Mouse (Mus musculus): ENCODE results near the gene Csrp3.

Csrp3 gene

DNA sequence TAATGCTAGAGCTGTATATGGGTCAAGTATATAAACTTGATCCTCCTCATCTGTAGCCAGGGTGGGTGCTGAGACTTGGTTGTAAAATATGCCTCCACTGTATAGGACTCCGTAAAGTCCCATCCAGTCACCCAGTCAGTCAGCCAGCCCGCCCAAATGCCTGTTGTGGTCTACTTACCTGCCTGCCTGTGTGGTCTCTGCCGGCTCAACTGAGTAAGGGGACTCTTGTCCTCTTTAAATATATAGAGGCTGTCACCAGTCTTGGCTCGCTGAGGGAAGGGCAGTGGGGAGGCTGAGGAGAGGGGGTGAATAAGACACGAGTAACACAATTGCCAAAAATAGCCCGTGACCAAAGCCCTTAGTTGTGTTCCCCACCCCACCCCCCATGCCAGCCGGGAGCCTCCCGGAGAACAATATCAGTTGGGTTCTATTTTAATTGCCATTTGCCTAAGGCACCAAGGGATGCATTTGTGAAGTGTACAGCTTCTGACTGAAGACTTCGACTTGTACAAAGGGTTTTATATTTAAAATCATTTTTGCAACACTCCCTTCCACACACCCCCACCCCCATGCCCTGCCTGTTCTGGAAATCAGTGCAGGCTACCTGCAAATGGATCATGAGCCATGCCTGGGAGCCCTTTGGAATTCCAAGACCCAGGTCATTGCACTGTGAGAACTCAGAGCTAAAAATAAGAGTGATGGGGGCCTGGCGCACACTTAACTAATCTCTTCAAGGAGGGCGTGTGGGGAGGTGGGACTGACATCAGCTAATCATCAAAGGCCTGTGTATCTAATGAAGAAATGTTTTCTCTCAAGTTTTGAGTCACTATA is at the start of gene Csrp3:
Gene Csrp3, minus strand, starts transcription at position 214 of the 831 bp plus-strand sequence.
- no peak for DNase-seq (ENCODE audit: low spot score)

DNA sequence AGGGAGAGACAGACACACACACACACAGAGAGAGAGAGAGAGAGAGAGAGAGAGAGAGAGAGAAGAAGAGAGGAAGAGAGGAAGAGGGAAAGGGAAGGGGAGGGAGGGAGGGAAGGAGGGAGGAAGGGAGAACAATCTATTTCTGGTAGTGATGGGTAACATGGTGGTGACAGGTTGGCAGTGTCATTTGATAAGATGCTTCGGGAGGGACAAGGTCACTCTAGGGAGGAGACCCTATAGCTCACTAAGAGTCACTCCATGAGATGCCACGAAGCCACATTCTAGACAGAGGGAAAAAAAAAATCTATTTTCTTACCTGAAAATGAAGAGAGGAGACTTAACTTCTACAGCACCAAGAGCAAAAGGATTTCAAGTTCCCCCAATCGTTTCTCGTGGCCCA is 48.2 kb upstream of the Csrp3 start:
- no peak for DNase-seq (ENCODE audit: low spot score)

DNA sequence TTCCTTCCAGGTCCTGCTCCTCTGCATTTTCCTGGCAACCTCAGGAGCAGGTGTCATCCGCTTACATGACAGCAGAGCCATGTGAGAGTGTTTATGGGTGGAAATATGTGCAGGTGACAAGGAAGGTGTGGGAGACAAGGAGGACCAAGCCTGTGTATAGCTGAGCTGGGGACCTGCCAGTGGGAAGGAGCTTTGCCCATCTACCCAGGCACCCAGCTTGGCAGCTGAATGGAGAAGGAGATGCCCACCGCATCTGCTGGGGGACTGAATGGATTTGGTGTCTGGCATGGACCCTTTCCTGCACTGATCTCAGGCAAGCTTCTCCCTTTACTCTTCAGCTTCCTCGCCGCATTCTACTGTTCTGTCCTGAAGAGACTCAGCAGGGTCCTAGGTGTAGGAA is 47.6 kb upstream of the Csrp3 start:
- no peak for DNase-seq (ENCODE audit: low spot score)

DNA sequence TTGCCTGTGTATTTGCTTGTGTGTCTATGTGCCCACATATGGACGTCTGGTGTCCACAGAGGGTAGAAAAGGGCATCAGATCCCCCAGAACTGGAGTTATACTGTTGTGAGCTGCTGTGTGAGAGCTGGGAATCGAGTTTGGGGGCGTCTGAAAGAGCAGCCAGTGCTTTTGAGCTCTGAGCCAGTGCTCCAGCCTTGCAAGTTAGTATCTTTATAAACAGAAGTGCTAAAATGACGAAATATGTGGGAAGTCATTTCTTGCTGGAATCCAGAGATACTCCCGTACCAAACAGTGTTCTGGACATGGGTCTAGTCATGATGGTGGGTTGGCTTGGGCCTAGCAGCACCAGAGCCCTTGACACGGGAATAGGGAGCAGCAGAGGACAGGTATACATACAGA is 46.9 kb upstream of the Csrp3 start:
- DNase-seq (ENCODE audit: low spot score): no peak

DNA sequence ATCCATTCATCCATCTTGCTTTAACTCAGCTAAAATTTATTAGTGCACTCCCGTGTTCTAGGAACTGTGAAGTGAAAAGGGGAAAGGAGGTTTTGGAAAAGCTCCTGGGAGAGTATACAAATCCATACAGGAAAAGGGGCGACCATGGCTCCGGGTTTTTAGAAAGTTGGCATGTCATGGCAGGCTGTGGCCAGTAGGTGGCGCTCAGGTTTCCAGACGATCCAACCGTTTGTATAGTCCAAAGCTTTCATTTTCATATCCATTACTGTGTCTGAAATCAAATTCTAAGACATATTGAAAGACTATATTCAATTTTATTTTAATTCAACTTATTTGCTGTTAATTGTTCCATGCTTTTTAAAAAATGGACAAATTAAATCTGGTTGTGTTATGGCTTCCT is 46.3 kb upstream of the Csrp3 start:
- DNase-seq (ENCODE audit: low spot score): no peak

DNA sequence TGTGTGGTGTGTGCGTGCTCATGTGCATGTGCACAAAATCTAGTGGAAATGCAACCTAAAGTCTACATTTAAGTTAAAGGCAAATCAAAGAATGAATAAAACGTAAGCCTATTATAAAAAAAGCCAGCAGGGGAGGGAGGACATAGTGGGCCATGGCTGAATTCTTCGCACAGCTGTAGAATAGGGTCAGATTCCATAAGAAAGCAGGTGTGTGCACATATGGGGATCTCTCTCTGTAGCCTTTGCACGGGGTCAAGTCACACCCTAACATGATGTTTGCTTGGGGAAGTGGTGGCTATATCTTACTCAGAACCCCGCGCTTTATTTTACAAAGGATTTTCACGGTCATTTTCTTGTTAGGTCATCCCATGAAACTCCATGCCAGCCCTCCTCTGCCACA is 45.3 kb upstream of the Csrp3 start:
- no peak for DNase-seq (ENCODE audit: low spot score)

DNA sequence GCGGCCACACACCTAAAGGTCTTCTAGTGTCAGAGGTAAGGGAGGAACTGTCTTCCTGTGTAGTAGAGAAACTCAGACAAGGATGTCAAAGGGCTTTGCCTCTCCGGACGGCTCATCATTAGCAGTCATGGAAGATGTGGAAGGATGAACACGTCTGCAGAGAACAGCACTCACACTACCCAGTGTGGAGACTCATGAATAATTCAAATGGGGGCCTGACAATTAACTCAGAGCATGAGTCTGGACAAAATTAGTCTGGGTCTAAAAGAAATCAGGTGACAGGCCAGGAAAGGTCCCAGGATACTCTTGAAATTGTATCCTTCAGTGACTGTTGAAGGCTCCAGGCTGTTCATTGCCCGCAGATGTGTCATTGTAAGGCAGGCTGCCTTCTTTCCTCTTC is 43.2 kb upstream of the Csrp3 start:
- no peak for DNase-seq (ENCODE audit: low spot score)

DNA sequence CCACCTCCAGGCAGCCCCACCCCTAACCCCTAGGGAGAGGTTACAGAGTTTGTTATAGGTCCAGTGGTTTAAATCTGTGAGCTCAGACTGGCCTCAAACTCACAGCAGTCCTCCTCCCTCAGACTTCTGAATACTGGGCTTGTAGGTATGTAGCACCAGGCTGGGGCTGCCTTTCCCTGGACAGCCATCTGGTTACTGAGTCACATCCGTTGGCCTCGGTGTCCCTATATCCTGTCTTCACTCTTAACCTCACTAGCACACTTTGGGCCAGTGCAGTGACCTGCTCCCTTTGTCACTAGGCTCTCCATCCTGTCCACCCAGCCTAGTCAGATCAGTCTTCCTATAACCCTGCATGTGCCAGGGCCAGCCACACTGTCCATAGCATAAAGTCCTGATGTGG is 40.9 kb upstream of the Csrp3 start:
- no peak for DNase-seq (ENCODE audit: low spot score)

DNA sequence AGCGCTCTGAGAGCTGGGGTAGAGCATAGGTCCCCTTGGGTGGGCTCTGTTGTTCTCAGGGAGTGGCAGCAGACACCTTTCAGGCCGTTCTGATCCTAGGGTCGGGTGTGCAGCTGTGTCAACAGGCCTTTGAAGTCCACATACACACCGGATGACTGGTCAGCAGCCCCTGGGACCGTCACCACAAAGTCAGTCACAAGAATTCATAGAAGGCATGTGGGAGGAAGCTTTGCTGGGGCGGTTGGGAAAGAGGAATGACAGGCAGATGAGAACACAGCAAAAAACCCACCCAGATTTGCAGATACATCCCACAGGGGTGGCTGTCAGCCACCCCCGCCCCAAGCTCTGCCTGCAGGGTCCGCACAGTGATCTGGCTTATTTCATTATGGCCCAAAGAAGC is 40.1 kb upstream of the Csrp3 start:
- DNase-seq (ENCODE audit: low spot score): no peak

DNA sequence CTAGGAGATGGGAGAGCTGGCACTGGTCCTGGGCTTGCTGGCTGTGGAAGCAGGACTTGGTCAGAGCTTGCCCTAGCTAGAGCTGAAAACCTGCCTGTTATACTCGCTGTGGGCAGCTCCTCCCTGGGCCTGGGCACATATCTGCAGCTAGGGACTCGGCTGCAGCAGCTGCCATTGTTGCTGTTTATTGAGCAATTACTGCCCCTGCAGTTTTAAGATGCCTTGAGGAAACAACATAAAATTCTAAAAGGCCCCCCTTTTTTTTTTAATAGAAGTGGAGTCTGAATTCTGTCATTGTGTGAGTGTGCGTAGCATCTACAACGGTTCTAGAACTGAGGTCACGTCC is 36.4 kb upstream of the Csrp3 start:
- DNase-seq (ENCODE audit: low spot score): no peak

DNA sequence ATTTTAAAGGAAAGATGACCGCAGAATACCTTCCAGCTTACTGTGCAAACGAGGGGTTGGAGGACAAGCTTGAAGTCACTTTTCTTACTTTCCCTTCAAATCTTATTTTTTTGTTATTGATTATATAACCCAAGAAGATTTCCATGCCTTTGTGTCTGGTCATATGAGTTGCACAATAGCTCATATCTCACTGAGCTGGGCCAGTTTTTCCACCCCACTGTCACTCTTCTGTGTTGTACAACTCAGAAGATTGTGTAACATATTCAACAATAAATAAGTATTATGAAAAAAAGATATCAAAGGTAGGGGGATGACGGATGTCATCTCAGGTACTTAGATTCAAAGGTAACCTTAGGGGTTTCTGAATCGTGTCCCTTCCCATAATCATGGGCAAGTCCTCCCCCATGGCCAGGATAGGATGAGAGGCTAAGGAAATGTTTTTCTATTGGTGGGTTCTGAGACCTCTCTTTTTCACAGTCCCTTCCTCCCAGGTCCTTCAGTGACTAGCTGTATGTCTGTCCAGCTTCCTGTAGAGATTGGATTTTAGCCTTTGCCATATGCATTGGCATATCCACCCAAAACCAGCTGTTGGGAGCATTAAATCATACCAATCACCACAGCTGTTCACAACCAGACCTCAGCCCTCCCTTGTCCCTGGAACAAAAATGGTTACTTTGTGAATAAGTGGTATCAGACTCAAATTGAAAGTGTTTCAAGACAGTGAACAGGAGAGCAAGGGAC is 35.9 kb upstream of the Csrp3 start:
- no peak for DNase-seq (ENCODE audit: low spot score)

DNA sequence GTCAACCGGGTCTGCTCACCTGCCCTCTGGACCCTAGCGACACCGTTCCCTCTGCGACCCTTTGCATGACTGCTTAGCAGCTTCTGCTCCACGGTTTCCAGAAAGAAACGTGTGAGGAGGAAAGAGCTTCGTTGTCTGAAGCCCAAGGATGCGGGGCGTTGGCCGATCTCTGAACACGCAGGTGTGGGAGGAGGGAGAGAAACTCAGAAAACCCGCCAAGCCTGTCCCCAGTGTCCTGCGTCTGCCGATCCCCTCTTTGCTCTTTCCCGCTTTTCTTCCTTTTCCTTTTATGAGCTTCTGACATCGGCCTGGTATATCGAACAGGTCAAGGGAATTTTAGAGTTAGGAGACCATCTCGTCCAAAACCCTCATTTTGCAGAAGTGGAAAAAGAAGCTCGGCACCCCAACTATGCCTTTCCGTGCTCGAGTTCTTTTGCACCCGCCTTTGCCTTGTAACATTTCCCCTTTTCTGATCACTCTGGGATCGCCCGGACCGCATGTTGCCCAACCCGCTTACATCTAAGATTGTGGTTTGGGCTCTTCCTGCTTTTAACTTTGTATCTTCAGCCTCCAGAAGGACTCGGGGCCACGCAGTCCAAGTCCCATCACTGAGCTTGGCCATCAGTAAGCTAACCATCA is 34.3 kb upstream of the Csrp3 start:
- DNase-seq (ENCODE audit: low spot score): peak; percentile 72

DNA sequence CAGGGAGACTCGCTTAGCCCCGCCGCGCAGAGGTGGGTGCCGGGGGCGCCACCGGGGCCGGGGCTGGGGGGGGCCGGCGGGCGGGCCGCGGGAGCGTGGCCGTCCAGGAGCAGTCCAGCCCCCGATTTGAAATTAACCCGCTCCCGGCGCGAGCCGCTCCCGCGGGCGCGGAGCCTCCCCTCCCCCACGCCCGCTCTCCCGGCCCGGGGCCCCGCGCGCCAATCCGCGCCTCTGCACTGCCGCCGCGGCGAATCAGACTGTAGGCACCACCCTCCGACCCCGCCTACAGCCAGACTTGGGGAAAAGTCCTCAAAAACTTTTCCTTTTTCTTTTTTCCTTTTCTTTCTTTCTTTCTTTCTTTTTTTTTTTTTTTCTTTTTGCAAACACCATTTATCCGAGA is 33.7 kb upstream of the Csrp3 start, which contains the start of gene E2f8:
Gene E2f8, minus strand, starts transcription at position 111 of the 400 bp plus-strand sequence.
- DNase-seq (ENCODE audit: low spot score): peak; percentile 85

DNA sequence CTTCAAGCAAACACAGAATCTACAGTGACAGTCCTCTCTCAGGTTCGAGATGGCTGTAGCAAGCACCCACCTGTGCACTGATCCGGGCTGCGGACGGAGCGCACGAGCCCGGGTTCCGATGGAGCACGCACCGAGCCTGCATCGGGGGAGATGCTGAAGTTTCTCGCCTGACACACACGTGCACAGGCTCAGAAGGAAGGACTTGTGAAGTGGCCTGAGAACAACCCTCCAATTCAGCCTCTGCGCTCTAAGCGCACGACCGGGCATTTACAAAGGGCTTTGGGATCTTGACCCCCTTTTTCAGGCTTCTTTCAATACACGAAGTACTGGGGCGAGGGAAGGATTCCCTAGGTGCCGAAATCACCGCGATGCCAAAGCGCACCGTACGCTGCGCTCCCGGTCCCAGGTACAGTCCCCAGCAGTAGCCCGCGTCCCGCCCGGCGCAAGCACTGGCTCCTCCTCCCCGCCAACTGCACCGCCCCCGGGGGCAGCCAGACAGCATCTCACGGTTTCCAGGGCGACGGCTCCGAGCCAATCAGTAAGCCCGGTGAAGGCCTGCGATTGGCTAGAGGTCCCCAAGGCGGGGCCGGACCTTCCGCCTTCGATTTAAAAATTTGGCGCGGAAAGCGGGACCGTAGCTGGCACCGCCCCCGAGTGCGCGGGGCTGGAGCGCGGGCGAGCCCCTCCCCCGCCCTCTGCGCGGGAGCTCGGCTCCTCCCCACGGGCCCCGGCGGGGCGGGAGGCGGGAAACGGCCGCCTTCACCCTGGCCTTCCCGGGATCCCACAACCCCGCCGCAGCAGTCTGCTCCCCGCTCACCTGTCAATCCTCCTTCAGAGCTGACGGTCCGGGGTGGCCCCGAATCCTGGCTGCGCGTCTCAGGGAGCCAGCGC is 33.0 kb upstream of the Csrp3 start:
- DNase-seq (ENCODE audit: low spot score): peak; percentile 99

DNA sequence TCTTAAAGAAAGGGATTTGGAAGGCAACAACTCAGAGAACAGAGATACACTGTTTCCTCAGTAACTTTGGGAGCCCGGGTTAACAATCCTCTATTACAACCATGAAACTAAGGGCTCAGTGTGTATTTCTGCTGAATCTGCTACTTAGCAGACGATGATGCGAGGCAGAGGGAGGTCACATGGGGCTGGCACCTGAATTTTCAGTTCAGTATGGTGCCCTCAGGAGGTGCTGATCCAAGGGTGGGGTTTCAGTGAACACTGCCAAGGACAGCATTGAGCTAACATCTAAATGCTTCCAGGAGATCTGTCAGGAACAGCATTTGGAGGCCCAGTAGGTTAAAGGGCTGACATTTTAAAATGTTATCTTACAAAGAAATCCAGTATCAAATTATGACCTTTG is 31.7 kb upstream of the Csrp3 start:
- DNase-seq (ENCODE audit: low spot score): no peak

DNA sequence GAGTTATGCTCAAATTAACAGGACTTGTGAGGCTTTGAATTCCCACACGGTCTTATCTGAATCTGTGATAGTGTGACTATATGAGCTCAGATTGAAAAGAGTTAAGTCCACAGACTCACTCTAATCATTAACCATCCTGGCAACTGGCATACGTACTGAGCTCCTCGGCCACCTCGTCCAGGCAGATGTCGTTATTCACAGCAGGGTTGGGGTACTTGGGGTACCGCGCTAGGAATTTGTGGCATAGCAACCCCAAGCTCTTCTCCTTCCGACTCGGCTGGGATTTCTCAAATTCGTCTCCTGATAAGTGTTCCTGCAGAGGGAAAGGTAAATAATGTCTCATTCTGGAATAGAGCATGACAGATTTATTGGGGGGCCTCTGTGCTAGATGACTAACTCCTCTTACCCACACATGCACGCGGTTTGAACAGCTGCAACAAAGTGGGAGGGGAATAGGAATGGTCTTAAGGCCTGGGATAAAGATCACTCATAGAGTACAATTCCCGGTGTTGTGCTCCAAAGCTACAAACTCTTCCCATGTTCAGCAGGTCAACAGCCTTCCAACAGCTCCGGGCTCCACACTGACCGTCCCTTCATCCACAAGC is 30.1 kb upstream of the Csrp3 start:
- no peak for DNase-seq (ENCODE audit: low spot score)

DNA sequence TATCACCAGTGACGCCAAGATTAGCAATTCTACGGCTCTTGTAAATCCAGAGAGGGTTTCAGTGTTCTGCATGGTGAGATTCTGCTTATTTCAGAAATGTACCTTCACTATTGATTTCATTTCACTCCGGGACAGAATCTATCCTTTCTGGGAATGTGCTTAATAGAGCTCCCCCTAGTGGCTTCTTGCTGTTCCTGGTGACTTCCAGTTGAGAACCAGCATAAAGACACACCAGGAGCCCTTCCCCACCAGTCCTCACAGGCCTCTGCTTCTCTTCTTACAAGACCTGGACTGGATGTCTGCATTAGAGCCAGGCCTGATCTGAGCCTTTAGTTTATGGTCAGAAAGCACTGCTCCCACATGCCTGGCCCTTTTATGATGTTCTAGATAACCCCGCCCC is 28.7 kb upstream of the Csrp3 start:
- peak; percentile 36 for DNase-seq (ENCODE audit: low spot score)

DNA sequence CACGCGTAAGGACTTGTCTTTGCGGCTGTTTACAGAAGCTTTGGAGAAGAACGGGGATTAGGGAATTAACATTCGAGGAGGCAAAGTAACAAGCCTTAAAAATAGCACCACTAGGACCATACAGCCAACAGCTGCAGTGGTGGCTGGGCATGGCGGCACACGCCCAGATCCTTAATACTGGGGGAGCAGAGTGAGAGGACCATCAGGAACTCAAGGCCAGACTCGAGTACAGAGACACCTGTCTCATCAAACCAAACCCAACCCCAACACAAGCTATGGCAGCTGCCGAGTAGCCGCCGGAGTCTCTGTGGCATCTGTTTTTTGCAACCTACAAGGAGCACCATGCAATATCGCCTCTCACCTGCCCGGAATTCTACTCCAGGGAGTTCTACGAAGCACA is 27.3 kb upstream of the Csrp3 start:
- DNase-seq (ENCODE audit: low spot score): no peak

DNA sequence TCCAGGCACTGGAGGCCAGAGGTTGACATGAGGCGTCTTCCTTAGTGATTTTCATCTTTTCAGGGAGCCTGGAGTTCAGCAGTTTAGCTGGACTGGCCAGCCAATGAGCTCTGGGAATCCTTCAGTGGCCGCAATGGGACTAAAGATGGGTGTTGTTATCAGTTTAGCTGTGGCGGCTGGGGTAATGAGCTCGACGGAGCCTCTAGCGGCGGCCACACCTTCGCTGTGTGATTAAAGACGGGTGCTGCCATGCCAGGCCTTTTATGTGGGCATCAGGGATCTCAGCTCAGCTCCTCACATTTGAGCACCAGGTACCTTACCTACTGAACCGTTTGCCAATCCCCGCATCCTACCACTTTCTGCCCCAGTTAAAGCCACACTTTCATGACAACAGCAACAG is 23.5 kb upstream of the Csrp3 start:
- no peak for DNase-seq (ENCODE audit: low spot score)

DNA sequence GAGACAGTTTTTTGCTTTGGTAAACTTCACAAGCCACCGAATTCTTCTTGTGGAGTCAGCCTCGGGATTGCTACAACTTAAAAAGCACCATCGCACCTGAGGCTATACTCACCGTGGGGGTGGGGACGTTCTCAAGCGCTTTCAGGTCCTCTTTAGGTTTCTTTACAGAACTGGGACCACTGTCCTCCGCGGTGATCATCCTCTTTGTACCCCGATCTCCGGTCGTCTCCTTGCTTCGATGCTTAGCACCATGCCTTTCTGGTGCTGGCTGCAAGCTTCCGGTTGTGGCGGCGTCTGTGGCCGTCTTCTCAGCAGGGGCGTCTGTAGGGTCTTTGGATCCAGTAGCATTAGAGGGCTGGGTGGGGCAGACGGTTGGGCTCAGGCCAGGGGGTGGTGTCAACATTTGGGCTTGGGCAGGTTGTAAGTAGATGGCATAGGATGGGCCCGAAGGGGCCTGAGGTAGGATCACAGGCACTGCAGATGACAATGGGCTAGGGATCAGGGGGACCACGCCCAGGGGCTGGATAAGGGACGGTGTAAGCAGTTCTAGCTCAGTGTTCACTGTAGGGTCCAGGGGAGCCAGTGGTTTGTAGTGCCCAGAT is 22.8 kb upstream of the Csrp3 start:
- no peak for DNase-seq (ENCODE audit: low spot score)

DNA sequence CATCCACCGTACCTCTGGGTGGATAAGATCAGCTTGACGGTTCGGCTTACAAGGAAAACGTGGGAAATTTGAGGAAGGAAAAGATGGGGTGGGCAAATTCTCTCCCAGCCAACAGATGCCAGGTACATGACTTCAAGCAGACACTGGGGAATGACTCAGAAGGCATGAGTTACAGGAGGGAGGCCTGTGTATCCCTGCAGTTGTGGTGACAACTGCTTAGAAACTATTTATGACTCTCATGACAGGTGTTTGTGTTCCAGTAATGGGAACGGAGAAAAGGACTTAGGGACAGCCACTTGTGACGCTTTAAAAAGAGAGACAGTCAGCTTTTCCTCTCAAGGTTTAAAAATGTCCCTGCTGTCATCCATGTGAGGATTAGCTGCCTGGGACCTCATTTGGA is 22.3 kb upstream of the Csrp3 start:
- no peak for DNase-seq (ENCODE audit: low spot score)

All from yolk sac, embryonic 10.5 days (tissue).